Mouse (Mus musculus) ES-E14 (cell line): ENCODE measurements around the gene Naa16. TPM values are rescaled to one million over a fixed set of nuclear protein-coding genes. Genes with fewer than 3 reads are reported as not detected.
A peak's percentile ranks its signal among the peaks of the same experiment; 100 is the strongest.

ENCODE experiments used
- DNase-seq: peaks from one replicate; pipeline ENCODE4 v3.0.0-alpha.2; 2013; ENCODE audit warnings: low read depth, low spot score
- H3K27ac ChIP-seq: 2 replicates; pipeline ENCODE4 v1.5.1; 2012; ENCODE audit warnings: low read depth, mild to moderate bottlenecking, low read length, moderate library complexity, mixed read lengths; ENCODE audit not compliant: poor library complexity, insufficient read depth, severe bottlenecking
- H3K36me3 ChIP-seq: 2 replicates; pipeline ENCODE4 v1.6.1; 2012; ENCODE audit warnings: mild to moderate bottlenecking, low read length, moderate library complexity, mixed read lengths; ENCODE audit not compliant: control insufficient read depth, poor library complexity, insufficient read depth, severe bottlenecking
- H3K4me1 ChIP-seq, 2 experiments: fragments of 150-350 bp in 1 of 2; sonication (generic) in 1 of 2; 2 replicates each; pipeline ENCODE4 v1.6.1; 2012; ENCODE audit warnings: low read length in 2 of 2, mild to moderate bottlenecking in 1 of 2, mixed read lengths in 1 of 2; ENCODE audit not compliant: control insufficient read depth in 2 of 2, insufficient read depth in 2 of 2, poor library complexity in 1 of 2
- H3K4me3 ChIP-seq, 2 experiments: fragments of 150-350 bp in 1 of 2; sonication (generic) in 1 of 2; 2 replicates each; pipeline ENCODE4 v1.5.1; 2012; ENCODE audit warnings: low read length in 2 of 2, low read depth in 1 of 2, mild to moderate bottlenecking in 1 of 2, mixed read lengths in 1 of 2; ENCODE audit not compliant: insufficient read depth in 1 of 2, poor library complexity in 1 of 2, severe bottlenecking in 1 of 2
- H3K9ac ChIP-seq: 2 replicates; pipeline ENCODE4 v1.6.1; 2012; ENCODE audit warnings: low read depth, mild to moderate bottlenecking, low read length, mixed read lengths; ENCODE audit not compliant: poor library complexity, insufficient read depth, severe bottlenecking
- H3K9me3 ChIP-seq: fragments of 150-350 bp; sonication (generic); 2 replicates; pipeline ENCODE4 v1.6.1; 2012; ENCODE audit warnings: low read depth, mild to moderate bottlenecking, low read length; ENCODE audit not compliant: control insufficient read depth, insufficient read depth
- CHD2 ChIP-seq: IDR thresholded peaks from 2 replicates; pipeline ENCODE4 v1.6.1; 2014; ENCODE audit warnings: mild to moderate bottlenecking, low read depth, low read length, inconsistent platforms
- HCFC1 ChIP-seq: IDR thresholded peaks from 2 replicates; pipeline ENCODE4 v1.6.1; 2012; ENCODE audit warnings: low read length, inconsistent platforms, borderline replicate concordance; ENCODE audit not compliant: insufficient read depth
- MAFK ChIP-seq: IDR thresholded peaks from 2 replicates; pipeline ENCODE4 v1.6.1; 2014; ENCODE audit warnings: mild to moderate bottlenecking, low read depth, low read length, inconsistent platforms; ENCODE audit not compliant: insufficient read depth
- ZC3H11A ChIP-seq: IDR thresholded peaks from 2 replicates; pipeline ENCODE4 v1.6.1; 2012; ENCODE audit warnings: low read depth, mild to moderate bottlenecking, inconsistent platforms, low read length, borderline replicate concordance
- ZNF384 ChIP-seq: IDR thresholded peaks from 2 replicates; pipeline ENCODE4 v1.6.1; 2012; ENCODE audit warnings: low read depth, low read length, inconsistent platforms
- in situ Hi-C, 2 experiments: fragments of 600-800 bp; cut with MboI; formaldehyde crosslinking; loops; one replicate each; pipeline ENCODE4 v1.15.1; 2025; ENCODE audit warnings: low sequenced_read_pairs in 2 of 2, inconsistent platforms in 1 of 2; ENCODE audit not compliant: unreplicated experiment in 2 of 2
- total RNA-seq: library from RNA; depleted of rRNA; stranded (reverse); fragments of 300-350 nt; gene quantifications from 2 replicates; pipeline ENCODE4 v1.2.3, GENCODE M21; 2012

Gene Naa16
- total RNA-seq, 1 experiment: 13.5 TPM

DNA sequence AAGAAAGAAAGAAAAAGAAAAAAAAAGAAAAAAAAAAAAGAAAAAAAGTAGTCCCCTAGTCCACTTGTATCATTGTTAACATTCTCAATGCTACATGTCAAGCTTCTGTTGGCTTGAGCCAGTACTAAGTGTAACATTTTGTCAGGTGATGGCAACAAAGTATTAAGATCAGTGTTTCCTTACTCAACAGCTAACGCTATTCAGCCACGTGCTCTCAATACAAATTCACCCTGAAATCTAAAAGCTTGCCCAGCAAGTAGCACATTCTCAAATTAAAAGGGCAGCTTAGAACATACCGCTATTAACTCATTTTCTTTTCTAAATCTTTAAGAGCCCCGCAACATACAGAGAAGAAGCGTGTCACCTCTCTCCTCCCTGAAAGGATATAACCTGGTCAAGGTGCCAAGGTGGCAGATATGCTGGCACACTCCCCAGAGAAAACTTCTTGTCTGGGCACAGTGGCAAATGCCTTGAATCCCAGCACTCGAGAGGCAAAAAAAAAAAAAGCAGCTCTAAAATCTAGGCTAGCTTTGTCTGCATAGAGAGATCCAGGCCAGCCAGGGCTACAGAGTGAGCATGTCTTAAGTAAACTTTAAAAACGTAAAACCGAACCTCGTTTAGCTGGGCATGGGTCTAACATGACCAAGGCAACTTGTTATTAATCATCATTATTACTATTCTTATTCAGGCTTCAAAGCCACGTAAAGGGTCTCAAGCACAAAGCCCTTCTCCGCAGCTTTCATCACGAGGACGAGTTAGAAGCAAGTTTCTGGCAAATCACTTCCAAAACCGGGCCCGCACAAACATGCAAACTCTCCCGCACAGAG lies 927 bp downstream of the Naa16 start:
- TF ChIP-seq ZNF384: 0 out of 2 replicates have a peak, but pooled peaks have one; percentile 7
- TF ChIP-seq MAFK: no peak
- no peaks in the 10 kb centered on the region for H3K9me3 ChIP-seq
- H3K9ac ChIP-seq: peak overlapping the region; percentile 99
- in situ Hi-C loops: loop anchor here in 1 of 2 experiments (10.0 kb wide), 1 partner anchor 75 kb away; no protein-coding TSS in a partner anchor
- peak overlapping the region; percentile 91 for H3K27ac ChIP-seq
- H3K4me1 ChIP-seq: no peaks in the 10 kb centered on the region
- no peak for DNase-seq
- peak overlapping the region; percentile 90 to 99 for H3K4me3 ChIP-seq
- no peaks in the 10 kb centered on the region; the same call in 1 of the 2 replicates for H3K36me3 ChIP-seq

DNA sequence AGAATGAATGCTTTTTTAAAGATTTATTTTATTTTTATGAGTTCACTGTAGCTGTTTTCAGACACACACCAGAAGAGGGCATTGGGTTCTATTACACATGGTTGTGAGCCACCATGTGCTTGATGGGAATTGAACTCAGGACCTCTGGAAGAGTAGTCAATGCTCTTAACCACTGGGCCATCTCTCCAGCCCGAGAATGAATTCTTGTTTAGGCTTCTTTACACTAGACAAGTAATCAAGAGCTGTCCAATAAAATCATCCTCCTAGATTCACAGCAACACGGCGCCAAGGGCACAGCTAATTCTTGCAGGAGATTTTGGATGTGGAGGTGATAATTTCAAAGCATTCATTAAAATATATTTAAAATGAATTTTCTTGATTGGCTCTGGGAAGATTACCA lies 2.3 kb downstream of the Naa16 start:
- H3K27ac ChIP-seq: no peak overlapping the region
- H3K9me3 ChIP-seq: no peaks in the 10 kb centered on the region
- in situ Hi-C loops: no loop called here
- H3K36me3 ChIP-seq: no peaks in the 10 kb centered on the region; the same call in 1 of the 2 replicates
- H3K4me1 ChIP-seq: no peaks in the 10 kb centered on the region
- no peak overlapping the region for H3K4me3 ChIP-seq
- no peak for TF ChIP-seq CHD2
- TF ChIP-seq MAFK: no peak
- no peak for TF ChIP-seq HCFC1
- no peak overlapping the region for H3K9ac ChIP-seq
- DNase-seq: no peak

DNA sequence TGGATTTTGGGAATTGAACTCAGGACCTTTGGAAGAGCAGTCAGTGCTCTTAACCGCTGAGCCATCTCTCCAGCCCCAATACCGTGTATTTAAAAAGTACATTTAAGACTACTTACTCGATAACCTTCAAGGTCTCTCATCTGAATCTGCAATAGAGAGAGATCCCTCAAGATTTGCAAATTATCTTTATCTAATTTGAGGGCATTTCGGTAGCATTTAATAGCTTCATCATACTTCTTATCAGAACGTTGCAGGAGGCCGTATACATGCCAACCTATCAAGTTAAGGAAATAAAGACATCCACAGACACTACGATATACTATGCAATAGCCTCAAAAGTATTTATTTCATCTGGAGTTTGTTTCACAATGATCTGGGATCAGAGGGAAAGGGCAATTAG lies 7.5 kb downstream of the Naa16 start:
- Histone ChIP-seq H3K9ac (no peak overlapping the region), H3K27ac (no peak overlapping the region), H3K4me3 (no peak overlapping the region), H3K9me3 (no peaks in the 10 kb centered on the region), H3K36me3 (peaks cover 7% of the 10 kb centered on the region; the same call in 1 of the 2 replicates), H3K4me1 (no peaks in the 10 kb centered on the region)
- TF ChIP-seq HCFC1 (no peak), ZC3H11A (no peak), MAFK (no peak), CHD2 (no peak), ZNF384 (no peak)
- in situ Hi-C loops: no loop called here
- DNase-seq: no peak

DNA sequence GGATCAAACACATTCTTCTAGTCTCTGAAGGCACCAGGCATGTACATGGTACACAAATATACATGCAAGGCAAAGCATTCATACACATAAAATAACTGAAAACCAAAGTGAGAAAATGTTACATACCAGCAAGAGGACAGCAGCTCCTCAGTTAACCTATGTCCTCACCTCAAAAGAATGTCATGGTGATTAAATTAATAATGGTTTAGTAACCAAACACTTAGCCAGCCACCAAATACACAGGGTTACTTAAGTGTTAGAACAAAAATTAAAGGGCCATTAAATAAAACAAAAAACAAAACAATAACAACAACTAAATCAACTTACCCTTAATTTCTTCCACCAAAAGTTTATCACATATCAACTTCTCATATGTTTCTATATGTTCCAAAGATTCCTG lies 13.5 kb downstream of the Naa16 start:
- Histone ChIP-seq H3K4me3 (no peak overlapping the region), H3K9me3 (no peaks in the 10 kb centered on the region), H3K27ac (no peak overlapping the region), H3K36me3 (peaks cover 4% of the 10 kb centered on the region; the same call in 1 of the 2 replicates), H3K9ac (no peak overlapping the region), H3K4me1 (no peaks in the 10 kb centered on the region)
- no peak for TF ChIP-seq MAFK
- TF ChIP-seq ZC3H11A: no peak
- in situ Hi-C loops: no loop called here
- DNase-seq: no peak

DNA sequence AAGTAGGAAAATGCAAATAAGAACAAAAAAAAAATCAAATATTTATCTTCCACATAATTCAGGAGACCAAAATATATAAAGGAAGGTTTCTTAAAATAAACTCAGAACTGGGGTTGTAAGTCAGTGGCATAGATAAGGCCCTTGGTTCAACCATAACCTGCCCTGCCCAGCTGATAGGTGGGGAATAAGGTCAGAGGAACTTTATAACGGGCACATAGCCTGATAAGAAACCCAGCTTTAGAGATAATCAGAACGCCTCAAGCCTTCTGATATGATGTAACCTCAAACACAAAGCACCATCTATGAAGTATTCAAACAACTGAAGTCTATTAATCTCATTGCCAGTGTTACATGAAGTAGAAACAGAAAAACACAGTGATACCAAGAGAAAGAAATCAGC lies 32.5 kb downstream of the Naa16 start:
- no peak for DNase-seq
- no peaks in the 10 kb centered on the region for H3K4me1 ChIP-seq
- H3K9ac ChIP-seq: no peak overlapping the region
- in situ Hi-C loops: no loop called here
- no peak overlapping the region for H3K27ac ChIP-seq
- H3K9me3 ChIP-seq: no peaks in the 10 kb centered on the region
- TF ChIP-seq HCFC1 (no peak), CHD2 (no peak), ZNF384 (no peak), ZC3H11A (no peak), MAFK (no peak)
- peaks cover 6% of the 10 kb centered on the region for H3K36me3 ChIP-seq
- no peak overlapping the region for H3K4me3 ChIP-seq
